Mouse (Mus musculus): Measurements from ENCODE around the gene Fcmr. TPM values are rescaled to one million over a fixed set of nuclear protein-coding genes. Genes with fewer than 3 reads are reported as not detected.

Fcmr gene
- polyA plus RNA-seq, 1 experiment from 2014 or later, result 0.24 TPM

DNA sequence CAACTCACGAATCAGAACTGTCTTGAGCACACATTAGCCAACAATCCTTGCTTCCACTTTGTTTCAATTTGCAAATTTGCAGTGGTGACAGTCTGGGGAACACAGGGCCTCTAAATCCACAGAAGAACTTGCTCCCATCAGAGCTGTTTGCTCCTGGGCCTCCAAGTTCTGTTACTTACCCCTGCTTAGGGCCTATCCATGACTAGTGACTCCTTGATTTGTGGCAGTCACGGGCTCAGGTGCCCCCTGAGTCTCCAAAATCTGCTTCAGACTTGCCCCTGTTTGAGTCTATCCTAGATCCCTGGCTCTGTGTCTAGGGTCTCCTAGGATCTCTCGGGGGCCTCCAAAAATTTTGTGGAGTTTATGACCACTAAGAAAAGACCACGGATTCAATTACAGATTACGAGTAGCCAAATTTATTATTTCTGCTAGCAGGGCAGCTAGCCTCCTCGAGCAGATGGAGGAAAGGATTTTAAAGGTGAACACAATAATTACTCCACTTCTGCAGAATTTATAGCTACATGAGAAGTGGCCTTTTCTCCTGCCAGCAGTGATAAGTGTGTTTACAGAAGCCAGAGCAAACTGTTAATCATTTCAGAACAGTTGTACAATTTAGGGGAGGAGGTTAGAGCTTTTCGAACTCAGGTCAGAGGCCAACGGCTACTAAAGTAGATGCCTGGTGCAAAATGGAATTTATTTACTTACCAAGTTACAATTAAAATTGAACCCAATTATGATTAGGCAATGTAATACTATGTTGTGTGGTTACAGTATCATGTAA lies 24.7 kb upstream of the Fcmr start:
- peak; percentile 63 for DNase-seq (ENCODE audit: low spot score)
- Histone ChIP-seq H3K27ac (no peak overlapping the region), H3K4me3 (replicated peaks; ENCODE audit: low read depth, low read length) (no peak overlapping the region), H3K9me3 (replicated peaks; ENCODE audit: low read length) (no peaks in the 10 kb centered on the region), H3K27me3 (ENCODE audit: insufficient read depth, low read length) (no peaks in the 10 kb centered on the region), H3K4me2 (ENCODE audit: low read length) (no peak overlapping the region), H3K9ac (ENCODE audit: low read depth, low read length) (no peak overlapping the region), H3K36me3 (ENCODE audit: insufficient read depth, low read length) (no peaks in the 10 kb centered on the region), H3K4me1 (replicated peaks; ENCODE audit: insufficient read depth, low read length) (0 out of 2 replicates have a peak, but pooled peaks cover 4% of the 10 kb centered on the region)
- WGBS, result 22% methylated on average over 8 of the region's 8 CpGs
- no peak for TF ChIP-seq CTCF (IDR thresholded peaks at IDR 0.05; ENCODE audit: low read depth)
- ATAC-seq (replicated peaks; ENCODE audit: low FRiP score, low read depth), result no peak

DNA sequence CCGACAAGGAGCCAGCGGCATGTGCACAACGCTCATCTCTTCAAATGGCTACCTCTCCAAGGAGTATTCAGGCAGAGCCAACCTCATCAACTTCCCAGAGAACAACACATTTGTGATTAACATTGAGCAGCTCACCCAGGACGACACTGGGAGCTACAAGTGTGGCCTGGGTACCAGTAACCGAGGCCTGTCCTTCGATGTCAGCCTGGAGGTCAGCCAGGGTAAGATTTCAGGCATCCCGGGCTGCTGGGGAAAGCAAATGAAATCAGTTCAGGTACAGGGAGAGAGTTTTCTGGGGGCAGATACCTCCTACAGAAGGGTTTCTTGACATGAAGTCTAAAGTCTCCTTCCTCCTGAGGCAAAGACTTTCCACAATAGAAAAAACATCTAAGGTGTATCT lies 23.8 kb upstream of the Fcmr start:
- Histone ChIP-seq H3K4me2 (ENCODE audit: low read length) (no peak overlapping the region), H3K4me3 (replicated peaks; ENCODE audit: low read depth, low read length) (no peak overlapping the region), H3K9ac (ENCODE audit: low read depth, low read length) (no peak overlapping the region), H3K27me3 (ENCODE audit: insufficient read depth, low read length) (no peaks in the 10 kb centered on the region), H3K4me1 (replicated peaks; ENCODE audit: insufficient read depth, low read length) (0 out of 2 replicates have a peak, but pooled peaks cover 4% of the 10 kb centered on the region), H3K27ac (no peak overlapping the region), H3K9me3 (replicated peaks; ENCODE audit: low read length) (no peaks in the 10 kb centered on the region), H3K36me3 (ENCODE audit: insufficient read depth, low read length) (no peaks in the 10 kb centered on the region)
- WGBS, result 57% methylated on average over 7 of the region's 7 CpGs
- DNase-seq (ENCODE audit: low spot score) (no peak), ATAC-seq (replicated peaks; ENCODE audit: low FRiP score, low read depth) (no peak)
- TF ChIP-seq CTCF (IDR thresholded peaks at IDR 0.05; ENCODE audit: low read depth), result no peak

DNA sequence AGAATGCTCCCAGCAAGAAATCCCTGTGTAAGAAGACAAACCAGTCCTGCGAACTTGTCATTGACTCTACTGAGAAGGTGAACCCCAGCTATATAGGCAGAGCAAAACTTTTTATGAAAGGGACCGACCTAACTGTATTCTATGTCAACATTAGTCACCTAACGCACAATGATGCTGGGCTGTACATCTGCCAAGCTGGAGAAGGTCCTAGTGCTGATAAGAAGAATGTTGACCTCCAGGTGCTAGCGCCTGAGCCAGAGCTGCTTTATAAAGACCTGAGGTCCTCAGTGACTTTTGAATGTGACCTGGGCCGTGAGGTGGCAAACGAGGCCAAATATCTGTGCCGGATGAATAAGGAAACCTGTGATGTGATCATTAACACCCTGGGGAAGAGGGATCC lies 21.0 kb upstream of the Fcmr start:
- Histone ChIP-seq H3K27ac (no peak overlapping the region), H3K9me3 (replicated peaks; ENCODE audit: low read length) (no peaks in the 10 kb centered on the region), H3K4me1 (replicated peaks; ENCODE audit: insufficient read depth, low read length) (0 out of 2 replicates have a peak, but pooled peaks cover 4% of the 10 kb centered on the region), H3K4me3 (replicated peaks; ENCODE audit: low read depth, low read length) (no peak overlapping the region), H3K4me2 (ENCODE audit: low read length) (no peak overlapping the region), H3K27me3 (ENCODE audit: insufficient read depth, low read length) (no peaks in the 10 kb centered on the region), H3K36me3 (ENCODE audit: insufficient read depth, low read length) (no peaks in the 10 kb centered on the region), H3K9ac (ENCODE audit: low read depth, low read length) (no peak overlapping the region)
- DNase-seq (ENCODE audit: low spot score), result no peak
- TF ChIP-seq CTCF (IDR thresholded peaks at IDR 0.05; ENCODE audit: low read depth), result no peak
- ATAC-seq (replicated peaks; ENCODE audit: low FRiP score, low read depth), result no peak
- WGBS, result 92% methylated on average over 7 of the region's 7 CpGs

DNA sequence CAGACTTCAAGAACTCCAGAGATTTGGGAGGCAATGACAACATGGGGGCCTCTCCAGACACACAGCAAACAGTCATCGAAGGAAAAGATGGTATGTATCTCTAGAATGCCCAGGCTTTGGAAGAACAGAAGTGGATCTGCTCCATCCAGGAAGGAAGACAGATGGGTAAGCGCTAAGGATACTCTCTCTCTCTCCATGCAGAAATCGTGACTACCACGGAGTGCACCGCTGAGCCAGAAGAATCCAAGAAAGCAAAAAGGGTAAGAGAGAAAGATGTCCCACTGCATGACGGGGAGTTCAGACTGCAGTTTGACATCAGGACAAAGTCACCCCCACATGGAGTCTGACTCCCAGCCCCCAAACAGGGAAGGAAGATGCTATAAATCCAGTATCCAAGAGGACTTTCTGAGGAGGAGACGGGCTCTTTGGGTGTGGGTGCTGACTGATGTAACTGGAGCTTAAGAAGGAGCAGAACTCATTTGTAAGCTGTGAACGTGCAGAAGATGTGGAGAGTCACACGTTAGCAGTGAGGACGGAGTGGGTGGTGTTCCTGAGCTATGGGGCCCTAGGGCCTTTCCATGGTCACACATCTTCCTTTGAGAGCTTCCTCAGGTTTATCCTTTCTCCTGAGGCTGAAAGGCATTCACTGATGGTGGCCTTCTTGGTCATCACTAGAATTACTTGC lies 15.8 kb upstream of the Fcmr start:
- Histone ChIP-seq H3K9me3 (replicated peaks; ENCODE audit: low read length) (no peaks in the 10 kb centered on the region), H3K9ac (ENCODE audit: low read depth, low read length) (no peak overlapping the region), H3K4me3 (replicated peaks; ENCODE audit: low read depth, low read length) (no peak overlapping the region), H3K4me1 (replicated peaks; ENCODE audit: insufficient read depth, low read length) (no peaks in the 10 kb centered on the region), H3K27me3 (ENCODE audit: insufficient read depth, low read length) (no peaks in the 10 kb centered on the region), H3K27ac (no peak overlapping the region), H3K36me3 (ENCODE audit: insufficient read depth, low read length) (no peaks in the 10 kb centered on the region), H3K4me2 (ENCODE audit: low read length) (no peak overlapping the region)
- DNase-seq (ENCODE audit: low spot score) (no peak), ATAC-seq (replicated peaks; ENCODE audit: low FRiP score, low read depth) (no peak)
- no peak for TF ChIP-seq CTCF (IDR thresholded peaks at IDR 0.05; ENCODE audit: low read depth)
- WGBS, result 85% methylated on average over 10 of the region's 10 CpGs

DNA sequence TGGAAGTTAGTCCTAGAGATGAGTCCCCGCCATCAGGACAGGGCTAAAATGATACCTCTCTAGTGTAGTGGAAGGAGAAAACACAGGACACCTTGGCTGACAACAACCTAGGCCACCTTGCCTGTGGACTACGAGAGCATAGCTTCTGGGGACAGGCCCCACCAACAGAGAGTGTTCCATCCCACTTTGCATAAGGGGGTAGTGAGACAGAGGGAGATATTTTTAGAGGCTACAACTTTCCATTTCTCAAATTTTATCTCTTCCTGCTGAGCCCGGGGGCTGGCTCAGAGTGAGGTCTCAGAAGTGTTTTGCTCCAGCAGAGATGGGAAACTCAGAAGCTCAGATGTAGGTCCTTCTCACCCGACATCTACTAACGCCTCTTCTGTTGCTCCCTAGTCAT lies 15.1 kb upstream of the Fcmr start:
- Histone ChIP-seq H3K27me3 (ENCODE audit: insufficient read depth, low read length) (no peaks in the 10 kb centered on the region), H3K9ac (ENCODE audit: low read depth, low read length) (no peak overlapping the region), H3K9me3 (replicated peaks; ENCODE audit: low read length) (no peaks in the 10 kb centered on the region), H3K36me3 (ENCODE audit: insufficient read depth, low read length) (no peaks in the 10 kb centered on the region), H3K4me1 (replicated peaks; ENCODE audit: insufficient read depth, low read length) (no peaks in the 10 kb centered on the region), H3K4me2 (ENCODE audit: low read length) (no peak overlapping the region), H3K4me3 (replicated peaks; ENCODE audit: low read depth, low read length) (no peak overlapping the region), H3K27ac (no peak overlapping the region)
- ATAC-seq (replicated peaks; ENCODE audit: low FRiP score, low read depth), result no peak
- DNase-seq (ENCODE audit: low spot score), result no peak
- 83% methylated on average over 5 of the region's 5 CpGs for WGBS
- TF ChIP-seq CTCF (IDR thresholded peaks at IDR 0.05; ENCODE audit: low read depth), result no peak

DNA sequence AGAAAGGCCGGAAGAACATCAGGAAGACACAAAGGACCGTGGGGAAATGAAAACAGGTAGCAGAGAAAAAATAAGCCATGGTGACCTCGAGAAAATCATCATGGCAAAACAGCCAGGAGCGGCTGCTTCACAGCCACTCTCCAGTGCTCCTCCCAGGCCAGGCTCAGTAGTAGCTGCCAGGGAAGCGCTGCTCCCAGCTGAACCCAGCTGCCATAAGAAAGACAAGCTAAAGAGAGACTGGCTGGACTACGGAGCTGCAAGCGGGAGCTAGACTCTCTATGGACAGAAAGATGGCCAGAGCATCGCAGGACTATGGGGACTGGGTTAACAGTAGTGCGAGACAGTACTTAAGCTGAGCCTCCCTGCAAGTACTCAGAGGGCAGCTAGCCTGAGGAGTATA lies 10.7 kb upstream of the Fcmr start:
- DNase-seq (ENCODE audit: low spot score) (no peak), ATAC-seq (replicated peaks; ENCODE audit: low FRiP score, low read depth) (no peak)
- TF ChIP-seq CTCF (IDR thresholded peaks at IDR 0.05; ENCODE audit: low read depth), result no peak
- Histone ChIP-seq H3K9ac (ENCODE audit: low read depth, low read length) (no peak overlapping the region), H3K4me3 (replicated peaks; ENCODE audit: low read depth, low read length) (no peak overlapping the region), H3K4me2 (ENCODE audit: low read length) (no peak overlapping the region), H3K27ac (no peak overlapping the region), H3K4me1 (replicated peaks; ENCODE audit: insufficient read depth, low read length) (no peaks in the 10 kb centered on the region), H3K36me3 (ENCODE audit: insufficient read depth, low read length) (no peaks in the 10 kb centered on the region), H3K9me3 (replicated peaks; ENCODE audit: low read length) (no peaks in the 10 kb centered on the region), H3K27me3 (ENCODE audit: insufficient read depth, low read length) (no peaks in the 10 kb centered on the region)
- 79% methylated on average over 9 of the region's 9 CpGs for WGBS

Data from kidney, postnatal 0 days (tissue).